Mouse (Mus musculus) right cerebral cortex, adult 2 months (tissue): ENCODE data around the gene Ctsw.

ENCODE experiments used
- DNase-seq, 2 experiments: peaks; one replicate each; pipeline ENCODE4 v3.0.0; 2021 to 2022; ENCODE audit warnings: low spot score in 2 of 2

The Ctsw gene

GRCm38 (mm10) chr19:5463212-5463611, 5.1 kb downstream of the Ctsw start:
- DNase-seq = no peak

DNA sequence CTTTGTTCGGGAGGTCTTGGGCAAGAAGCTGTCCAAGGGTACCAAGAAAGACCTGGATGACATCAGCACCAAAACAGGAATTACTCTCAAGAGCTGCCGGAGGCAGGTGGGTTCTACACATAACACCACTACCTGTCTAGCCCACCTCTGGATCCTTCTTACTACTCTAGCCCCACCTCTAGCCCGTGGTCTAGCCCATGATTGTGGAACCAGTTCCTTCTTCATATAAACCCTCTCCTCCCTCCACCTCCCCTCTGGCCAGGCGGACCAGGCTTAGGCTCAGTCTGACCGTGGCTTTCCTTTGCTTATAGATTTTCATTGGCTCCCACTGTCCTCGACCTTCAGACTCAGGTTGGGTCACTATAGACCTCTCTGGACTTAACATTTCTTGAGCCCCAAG, 6.9 kb downstream of the Ctsw start:
- no peak for DNase-seq

GRCm38 (mm10) chr19:5460465-5460911, 7.8 kb downstream of the Ctsw start, which contains the start of gene Fibp:
TSS of gene Fibp (plus strand) at chr19:5460615.
- DNase-seq = peak; percentile 85 to 91

DNA sequence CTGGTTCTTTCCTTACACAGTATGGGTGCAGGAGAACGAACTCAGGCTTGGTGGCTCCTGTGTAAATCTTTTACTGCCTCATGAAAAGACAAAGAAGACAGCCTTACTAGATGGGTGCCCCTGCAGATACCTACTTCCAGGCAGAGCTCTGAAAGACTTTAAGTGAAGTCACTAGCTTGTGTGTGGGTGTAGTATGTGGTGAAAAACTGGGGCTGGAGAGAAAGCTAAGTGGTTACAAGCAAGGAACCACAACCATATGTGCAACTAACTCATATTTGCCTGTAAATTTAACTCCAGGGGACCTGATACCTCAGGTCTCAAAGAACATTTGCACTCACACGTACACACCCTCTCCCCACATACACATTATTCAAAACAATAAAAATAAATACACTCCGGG, 8.4 kb downstream of the Ctsw start:
- DNase-seq = no peak

DNA sequence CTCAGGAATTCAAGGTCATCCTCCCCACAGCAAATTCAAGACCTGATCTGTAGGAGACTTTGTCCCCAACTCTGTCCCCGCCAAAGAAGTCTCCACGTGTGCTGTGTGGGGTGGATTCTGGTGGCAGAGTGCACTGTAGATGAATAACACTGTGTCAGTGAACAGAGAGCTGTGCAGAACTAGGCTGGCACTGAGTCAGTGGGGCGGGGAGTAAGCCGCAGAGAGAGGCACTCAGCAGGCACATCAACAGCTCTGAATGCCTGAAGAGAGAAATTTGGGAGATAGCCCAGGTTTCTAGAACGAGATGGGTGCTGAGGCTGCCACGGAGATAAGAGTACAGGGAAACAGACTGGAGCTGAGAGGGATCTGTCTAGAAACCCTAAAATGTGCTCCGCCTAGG, 9.3 kb downstream of the Ctsw start:
- DNase-seq = peak in 1 of 2 experiments; percentile 59

DNA sequence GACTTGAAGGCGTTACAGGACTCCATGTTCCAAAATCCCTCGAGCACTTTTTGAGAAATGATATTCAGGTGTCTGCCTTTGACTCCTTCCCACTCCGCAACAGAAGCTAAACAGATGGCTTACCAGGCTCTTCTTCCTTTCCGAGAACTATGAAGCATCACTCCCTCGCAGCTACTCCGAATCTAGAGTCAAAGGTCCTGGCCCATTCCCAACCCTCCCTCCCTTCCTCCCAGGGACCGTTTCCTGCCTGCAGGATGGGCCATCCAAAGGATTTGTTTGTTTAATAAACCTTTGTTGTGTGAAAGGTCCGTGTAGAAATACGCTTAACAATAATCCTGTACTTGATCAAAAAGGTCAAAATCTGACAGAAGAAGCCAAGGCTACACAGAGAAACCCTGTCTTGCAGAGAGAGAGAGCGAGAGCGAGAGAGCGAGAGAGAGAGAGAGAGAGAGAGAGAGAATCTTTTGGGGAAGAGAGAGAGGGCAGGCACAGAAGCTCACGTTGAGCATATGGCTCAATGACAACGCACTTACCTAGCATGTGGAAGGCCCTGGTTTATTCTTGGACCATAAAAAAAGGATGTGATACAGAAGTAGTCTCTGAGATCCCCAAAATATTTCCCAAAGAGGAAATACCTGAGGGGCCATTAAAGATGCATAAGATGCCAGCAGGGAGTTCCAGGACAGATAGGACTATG, 10.4 kb downstream of the Ctsw start, which contains the start of gene Ccdc85b:
Gene Ccdc85b (minus strand): TSS at position 149 of the 697 bp plus-strand sequence.
- peak in 1 of 2 experiments; percentile 3 for DNase-seq

DNA sequence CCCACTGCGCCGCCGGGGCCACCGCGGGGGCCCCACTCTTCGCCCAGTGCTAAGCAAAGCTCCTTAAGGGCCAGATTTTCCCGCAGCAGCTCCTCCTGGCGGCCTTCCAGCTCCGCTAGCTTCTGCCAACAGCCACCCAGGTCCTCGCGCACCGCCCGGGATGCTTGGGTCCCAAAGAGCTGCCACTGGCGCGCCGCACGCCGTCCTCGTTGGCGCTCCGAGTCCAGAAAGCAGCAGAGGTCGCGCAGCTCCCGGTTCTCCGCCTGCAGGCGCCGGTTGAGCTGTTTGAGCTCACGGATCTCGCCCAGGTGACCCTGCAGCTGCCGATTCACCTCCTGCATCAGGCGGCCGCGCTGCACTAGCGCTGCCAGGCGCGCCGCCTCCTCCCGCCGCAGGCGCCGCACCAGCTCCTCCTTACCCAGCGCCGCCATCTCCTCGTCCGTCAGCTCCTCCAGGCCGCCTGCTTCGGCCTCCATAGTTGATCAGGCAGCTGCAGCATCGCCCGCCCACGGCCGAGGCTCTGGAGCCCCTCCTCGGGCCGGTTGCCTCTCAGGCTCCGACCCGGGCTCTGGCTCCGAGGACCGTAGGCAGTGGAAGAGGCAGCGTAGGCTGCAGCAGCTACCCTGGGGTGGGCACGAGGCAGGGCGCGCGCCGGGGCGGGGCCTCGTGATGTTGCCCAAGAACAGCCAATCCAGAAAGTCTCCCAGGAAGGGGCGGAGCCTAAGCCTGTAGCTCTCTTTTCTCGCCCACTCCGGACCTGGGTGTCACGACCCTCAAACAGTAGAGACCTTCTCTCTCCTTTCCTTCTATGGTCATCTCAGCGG, 11.2 kb downstream of the Ctsw start:
- peak; percentile 94 to 98 for DNase-seq

GRCm38 (mm10) chr19:5456241-5456921, 11.9 kb downstream of the Ctsw start:
- DNase-seq = peak in 1 of 2 experiments; percentile 13

GRCm38 (mm10) chr19:5455568-5455967, 12.7 kb downstream of the Ctsw start:
- peak in 1 of 2 experiments; percentile 10 for DNase-seq

DNA sequence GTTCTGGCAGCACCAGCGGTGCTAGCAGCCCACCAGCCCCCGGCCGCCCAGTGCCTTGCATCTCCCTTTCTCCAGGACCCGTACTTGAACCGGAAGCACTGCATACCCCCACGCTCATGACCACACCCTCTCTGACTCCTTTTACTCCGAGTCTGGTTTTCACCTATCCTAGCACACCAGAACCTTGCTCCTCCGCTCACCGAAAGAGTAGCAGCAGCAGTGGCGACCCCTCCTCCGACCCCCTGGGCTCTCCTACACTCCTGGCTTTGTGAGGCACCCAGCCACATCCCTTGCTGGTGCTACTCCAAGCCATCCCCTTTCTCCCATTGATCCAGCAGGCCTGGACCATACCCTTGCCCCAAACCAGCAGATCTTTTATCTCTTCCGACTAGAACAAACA, 13.3 kb downstream of the Ctsw start:
- DNase-seq = no peak

DNA sequence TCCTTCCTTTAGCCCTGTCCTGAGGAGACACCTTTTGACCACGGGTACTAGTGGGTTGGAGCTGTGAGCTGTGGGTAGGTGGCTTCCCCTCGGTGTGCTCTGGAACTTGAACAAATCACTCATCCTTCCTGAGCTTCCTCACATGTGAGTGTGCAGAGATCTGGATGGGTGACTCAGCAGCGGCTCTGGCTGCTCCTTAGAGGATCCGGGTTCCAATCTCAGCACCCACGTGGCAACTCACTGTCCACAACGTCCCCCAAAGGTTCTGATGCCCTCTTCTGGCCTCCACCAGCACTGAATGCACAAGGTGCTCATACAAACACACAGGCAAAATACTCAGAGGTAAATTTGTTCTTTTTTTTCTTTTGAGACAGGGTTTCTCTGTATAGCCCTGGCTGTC, 16.5 kb downstream of the Ctsw start:
- DNase-seq = no peak

DNA sequence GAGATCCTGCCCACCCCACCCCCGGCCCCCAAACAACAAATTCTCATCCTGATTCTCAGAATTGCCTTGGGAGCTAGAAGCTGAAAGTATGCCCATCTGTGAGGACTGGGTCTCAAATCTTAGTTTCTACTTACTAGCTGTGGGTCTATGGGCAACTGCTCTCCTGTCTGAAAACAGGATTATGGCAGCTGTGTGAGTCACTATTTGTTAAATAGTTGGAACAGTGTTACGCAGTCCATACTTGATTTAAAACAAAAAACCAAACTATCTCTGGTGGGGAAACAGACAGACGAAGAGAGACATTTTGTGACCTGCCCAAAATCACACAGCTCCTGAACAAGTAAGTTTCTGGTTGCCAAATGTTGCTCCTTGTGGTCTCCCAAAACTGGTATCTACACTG, 18.6 kb downstream of the Ctsw start:
- no peak for DNase-seq

DNA sequence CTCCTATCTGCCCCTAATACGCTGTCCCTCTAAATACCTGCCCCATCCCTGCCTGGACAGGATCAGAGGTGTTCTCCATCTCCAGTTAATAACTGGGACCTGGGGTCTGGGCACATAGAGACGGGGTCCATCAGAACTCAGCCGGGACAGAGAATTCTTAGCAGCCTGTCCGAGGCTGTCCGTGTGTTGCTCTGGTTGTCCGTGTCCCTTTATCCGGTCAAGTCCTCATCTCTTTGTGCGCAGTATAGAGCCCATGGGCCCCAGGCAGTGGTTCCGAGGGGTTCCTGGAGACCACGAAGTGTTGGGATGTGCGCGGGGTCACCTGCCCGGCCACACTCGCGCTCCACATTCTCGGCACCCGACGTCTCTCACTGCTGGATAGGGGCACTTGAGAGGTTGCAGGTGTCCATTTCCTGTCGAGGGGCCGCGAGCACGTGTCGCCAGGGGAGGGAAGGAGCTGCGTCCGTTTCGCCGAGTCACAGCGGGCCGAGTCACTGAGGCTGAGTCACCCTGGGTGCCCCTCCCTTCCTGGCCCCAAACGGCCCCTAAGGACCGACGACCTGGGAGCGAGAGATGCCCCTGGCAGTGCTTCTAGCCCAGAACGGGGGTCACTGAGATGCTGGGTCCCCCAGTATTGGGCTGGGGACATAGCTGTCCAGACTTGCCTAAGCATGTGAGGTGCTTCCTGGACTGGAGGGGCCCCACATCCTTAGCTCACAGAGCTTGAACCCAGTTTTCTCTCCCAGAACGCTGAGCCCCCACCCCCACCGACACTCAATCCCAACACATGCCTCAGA, 19.8 kb downstream of the Ctsw start:
- no peak for DNase-seq

- peak; percentile 74 to 80 for DNase-seq
Observed at GRCm38 (mm10) chr19:5447515-5448353, 20.6 kb downstream of the Ctsw start, which contains the start of gene Fosl1. TSS of gene Fosl1 (plus strand) at chr19:5447547.

- no peak for DNase-seq
Observed at GRCm38 (mm10) chr19:5445747-5446146, 22.6 kb downstream of the Ctsw start.

GRCm38 (mm10) chr19:5444954-5445353, 23.4 kb downstream of the Ctsw start:
- DNase-seq = no peak

GRCm38 (mm10) chr19:5444371-5444908, 23.9 kb downstream of the Ctsw start:
- no peak for DNase-seq

- no peak for DNase-seq
Observed at GRCm38 (mm10) chr19:5433951-5434350, 34.4 kb downstream of the Ctsw start.

DNA sequence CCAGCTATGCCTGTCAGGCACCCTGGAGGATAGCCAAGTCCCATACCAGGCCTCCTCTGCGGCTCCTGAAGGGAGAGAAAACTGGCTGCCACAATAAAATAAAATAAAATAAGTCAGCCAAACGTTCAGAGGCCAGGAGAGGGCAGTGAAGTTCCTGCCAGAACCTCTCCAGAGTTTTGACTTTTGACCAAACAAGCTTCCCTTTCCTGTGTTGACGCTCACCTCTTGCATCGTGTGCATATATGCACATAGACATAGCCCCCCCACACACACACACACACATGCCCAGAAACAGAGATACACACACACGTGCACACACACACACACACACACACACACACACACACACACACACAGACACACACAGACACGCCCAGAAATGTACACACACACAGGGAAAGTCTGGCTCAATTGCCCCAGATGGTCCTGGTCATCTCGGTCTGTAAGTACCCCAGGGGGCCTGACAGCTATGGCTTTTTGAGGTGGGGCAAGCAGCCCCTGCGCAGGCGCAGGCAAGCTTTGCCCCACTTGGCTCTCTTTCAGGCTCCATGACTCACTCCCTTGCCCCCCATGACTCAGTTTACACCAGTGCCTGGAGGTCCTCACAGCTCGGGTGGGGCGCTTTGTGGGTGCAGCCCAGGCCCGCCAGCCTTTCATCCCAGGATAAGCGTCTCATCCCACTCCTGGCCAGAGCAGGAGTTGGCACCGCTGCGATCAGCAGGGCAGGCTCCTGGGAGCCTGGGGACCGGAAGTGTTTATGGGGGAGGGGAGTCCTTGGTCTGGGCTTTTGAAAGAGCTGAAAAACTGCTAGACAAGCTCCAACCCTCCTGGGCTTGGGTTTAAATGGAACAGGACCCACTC, 35.1 kb downstream of the Ctsw start:
- DNase-seq = no peak
